Mouse (Mus musculus): ENCODE measurements at regions not wholly inside any gene's neighbourhood (a gene's known extent, or its start where the extent isn't known, plus 50 kb on each side); places are given as distances from the start of the nearest gene placed in this dataset.

DNA sequence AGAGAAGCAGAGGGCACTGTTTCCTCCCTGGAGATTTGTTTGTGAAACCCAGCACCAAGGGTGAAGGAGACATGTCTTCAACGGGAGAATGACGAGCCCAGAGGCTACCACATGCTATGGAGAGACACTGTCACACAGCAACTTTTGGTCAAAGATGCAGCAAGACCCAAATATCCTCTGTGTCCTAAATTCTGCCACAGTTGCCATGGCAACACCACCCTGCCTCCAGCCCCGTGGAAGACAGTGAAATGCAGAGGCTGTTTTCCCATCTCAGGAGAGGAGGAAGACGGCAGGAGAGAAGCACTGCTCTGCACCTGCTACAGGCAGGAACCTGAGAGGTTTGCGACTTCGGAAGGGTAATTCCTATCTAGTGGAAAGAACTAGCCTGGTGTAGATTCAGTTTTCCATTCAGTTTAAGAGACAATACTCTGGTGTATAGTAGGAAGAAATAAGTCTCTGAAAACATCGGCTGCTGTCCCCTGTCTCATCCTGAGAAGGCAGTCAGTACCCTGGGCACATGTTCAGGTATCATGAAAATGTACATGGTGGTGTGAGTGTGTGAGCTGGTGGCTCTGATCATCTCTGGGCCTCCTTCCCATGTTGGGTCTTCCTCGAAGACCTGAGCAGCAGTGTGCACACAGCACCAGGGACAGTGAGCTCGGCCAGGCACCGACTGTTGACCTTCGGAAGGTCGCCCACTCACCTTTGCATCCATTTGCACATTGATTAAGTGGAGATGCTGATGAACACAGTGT, 333.6 kb downstream of the Agtpbp1 start:
- no peak overlapping the region for H3K4me2 ChIP-seq
- ATAC-seq (ENCODE audit: insufficient read depth) = no peak
- H3K27me3 ChIP-seq (ENCODE audit: insufficient read depth, low read length) = no peaks in the 10 kb centered on the region
- no peaks in the 10 kb centered on the region for H3K9me3 ChIP-seq (ENCODE audit: low read depth, low read length)
- H3K27ac ChIP-seq (ENCODE audit: low read depth) = no peak overlapping the region
- TF ChIP-seq CTCF (IDR thresholded peaks at IDR 0.05; ENCODE audit: low read depth) = no peak
- no peak for DNase-seq
- no peaks in the 10 kb centered on the region for H3K4me1 ChIP-seq (ENCODE audit: insufficient read depth)
- no peak overlapping the region for H3K9ac ChIP-seq
- no peaks in the 10 kb centered on the region for H3K36me3 ChIP-seq (ENCODE audit: insufficient read depth)
- H3K4me3 ChIP-seq (ENCODE audit: low read depth, low read length) = no peak overlapping the region
- WGBS = 50% methylated on average over 12 of the region's 12 CpGs

- Histone ChIP-seq H3K9ac (no peak overlapping the region), H3K27me3 (ENCODE audit: insufficient read depth, low read length) (no peaks in the 10 kb centered on the region), H3K9me3 (ENCODE audit: low read depth, low read length) (no peaks in the 10 kb centered on the region), H3K4me2 (no peak overlapping the region), H3K27ac (ENCODE audit: low read depth) (no peak overlapping the region), H3K4me1 (ENCODE audit: insufficient read depth) (no peaks in the 10 kb centered on the region), H3K36me3 (ENCODE audit: insufficient read depth) (no peaks in the 10 kb centered on the region), H3K4me3 (ENCODE audit: low read depth, low read length) (no peak overlapping the region)
- no peak for DNase-seq
- no peak for TF ChIP-seq CTCF (IDR thresholded peaks at IDR 0.05; ENCODE audit: low read depth)
- ATAC-seq (ENCODE audit: insufficient read depth) = no peak
- WGBS = 84% methylated on average over 9 of the region's 9 CpGs
Observed at GRCm38 (mm10) chr13:59248411-59248810, 336.6 kb downstream of the Agtpbp1 start.

DNA sequence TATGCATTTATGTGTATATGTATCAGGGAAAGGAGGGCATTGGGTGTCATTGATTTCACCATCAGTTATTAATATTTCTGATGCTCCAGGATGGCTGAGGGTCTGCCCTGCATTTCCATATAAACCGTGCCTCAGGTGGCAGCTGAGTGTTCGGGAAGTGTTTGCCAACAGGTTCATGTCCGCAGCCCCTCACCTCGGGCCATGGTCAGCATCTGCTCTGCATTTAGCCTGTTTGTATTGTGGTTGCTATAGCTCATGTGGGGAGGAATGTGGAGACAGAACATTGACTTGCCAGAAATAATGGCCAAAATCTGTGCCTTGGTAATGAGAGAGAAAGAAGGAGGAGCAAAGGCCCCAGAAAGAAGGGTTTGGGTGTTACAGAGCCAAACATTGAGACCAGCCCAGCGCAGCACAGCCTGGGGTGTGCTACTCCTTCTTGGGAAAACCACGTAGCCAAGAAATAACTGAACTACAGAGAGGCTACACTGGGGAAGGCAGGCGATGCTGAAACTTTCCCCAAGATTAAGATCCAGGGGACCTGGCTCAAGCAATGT, 338.0 kb downstream of the Agtpbp1 start:
- no peak for DNase-seq

DNA sequence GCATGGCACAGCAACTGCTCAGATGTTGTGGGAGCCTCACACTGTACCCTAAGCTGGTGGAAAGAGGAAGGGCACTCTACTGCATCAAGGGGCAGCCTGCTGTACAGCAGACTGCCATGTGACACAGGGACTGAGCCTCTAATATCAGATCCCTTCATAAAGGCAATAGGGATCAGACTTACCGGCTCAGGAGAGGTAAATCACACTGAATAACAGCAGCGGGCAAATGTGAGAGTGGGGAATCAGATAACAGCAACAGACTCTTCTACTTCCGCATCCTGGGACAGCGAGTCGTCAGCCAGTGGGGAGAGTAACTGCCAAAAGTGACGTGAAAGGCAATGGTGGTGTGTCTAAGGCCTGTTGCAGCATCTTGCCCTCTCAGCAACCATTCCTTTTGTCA, 339.0 kb downstream of the Agtpbp1 start:
- H3K36me3 ChIP-seq (ENCODE audit: insufficient read depth) = no peaks in the 10 kb centered on the region
- 51% methylated on average over 6 of the region's 6 CpGs for WGBS
- no peaks in the 10 kb centered on the region for H3K9me3 ChIP-seq (ENCODE audit: low read depth, low read length)
- H3K9ac ChIP-seq = no peak overlapping the region
- H3K27me3 ChIP-seq (ENCODE audit: insufficient read depth, low read length) = no peaks in the 10 kb centered on the region
- no peaks in the 10 kb centered on the region for H3K4me1 ChIP-seq (ENCODE audit: insufficient read depth)
- H3K27ac ChIP-seq (ENCODE audit: low read depth) = no peak overlapping the region
- no peak for TF ChIP-seq CTCF (IDR thresholded peaks at IDR 0.05; ENCODE audit: low read depth)
- ATAC-seq (ENCODE audit: insufficient read depth) = no peak
- no peak overlapping the region for H3K4me3 ChIP-seq (ENCODE audit: low read depth, low read length)
- no peak overlapping the region for H3K4me2 ChIP-seq
- no peak for DNase-seq

More for the DNA sequence above, 338.0 kb downstream of the Agtpbp1 start:
- Histone ChIP-seq H3K4me1 (ENCODE audit: insufficient read depth) (no peaks in the 10 kb centered on the region), H3K9me3 (ENCODE audit: low read depth, low read length) (no peaks in the 10 kb centered on the region), H3K27ac (ENCODE audit: low read depth) (no peak overlapping the region), H3K27me3 (ENCODE audit: insufficient read depth, low read length) (no peaks in the 10 kb centered on the region), H3K36me3 (ENCODE audit: insufficient read depth) (no peaks in the 10 kb centered on the region), H3K4me2 (no peak overlapping the region), H3K9ac (no peak overlapping the region), H3K4me3 (ENCODE audit: low read depth, low read length) (no peak overlapping the region)
- 77% methylated on average over 7 of the region's 7 CpGs for WGBS
- TF ChIP-seq CTCF (IDR thresholded peaks at IDR 0.05; ENCODE audit: low read depth) = no peak
- ATAC-seq (ENCODE audit: insufficient read depth) = no peak

- no peak overlapping the region for H3K27ac ChIP-seq (ENCODE audit: low read depth)
- WGBS = 97% methylated on average over 1 of the region's 1 CpGs
- no peak overlapping the region for H3K9ac ChIP-seq
- H3K4me3 ChIP-seq (ENCODE audit: low read depth, low read length) = no peak overlapping the region
- DNase-seq (no peak), ATAC-seq (ENCODE audit: insufficient read depth) (no peak)
- no peaks in the 10 kb centered on the region for H3K4me1 ChIP-seq (ENCODE audit: insufficient read depth)
- no peaks in the 10 kb centered on the region for H3K9me3 ChIP-seq (ENCODE audit: low read depth, low read length)
- TF ChIP-seq CTCF (IDR thresholded peaks at IDR 0.05; ENCODE audit: low read depth) = no peak
- H3K4me2 ChIP-seq = no peak overlapping the region
- H3K27me3 ChIP-seq (ENCODE audit: insufficient read depth, low read length) = no peaks in the 10 kb centered on the region
- H3K36me3 ChIP-seq (ENCODE audit: insufficient read depth) = no peaks in the 10 kb centered on the region
Observed at GRCm38 (mm10) chr13:59244622-59245021, 340.4 kb downstream of the Agtpbp1 start.

DNA sequence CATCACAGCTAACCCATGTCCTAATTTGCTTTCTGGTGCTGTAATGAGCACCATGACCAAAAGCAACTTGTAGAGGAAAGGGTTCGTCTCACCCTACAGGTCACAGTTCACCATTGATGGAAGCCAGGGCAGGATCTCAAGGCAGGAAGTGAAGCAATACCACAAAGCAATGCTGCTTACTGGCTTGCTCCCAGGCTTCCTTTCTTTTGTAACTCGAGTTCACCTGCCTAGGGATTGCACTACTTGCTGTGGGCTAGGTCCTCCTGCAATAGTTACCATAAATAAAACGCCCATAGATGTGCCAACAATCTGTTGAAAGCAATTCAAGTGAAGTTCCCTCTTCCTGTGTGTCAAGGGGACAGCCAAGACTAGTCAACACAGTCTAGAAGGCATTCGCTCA, 342.4 kb downstream of the Agtpbp1 start:
- Histone ChIP-seq H3K36me3 (ENCODE audit: insufficient read depth) (no peaks in the 10 kb centered on the region), H3K4me3 (ENCODE audit: low read depth, low read length) (no peak overlapping the region), H3K4me2 (no peak overlapping the region), H3K9me3 (ENCODE audit: low read depth, low read length) (no peaks in the 10 kb centered on the region), H3K9ac (no peak overlapping the region), H3K27me3 (ENCODE audit: insufficient read depth, low read length) (no peaks in the 10 kb centered on the region), H3K27ac (ENCODE audit: low read depth) (no peak overlapping the region), H3K4me1 (ENCODE audit: insufficient read depth) (no peaks in the 10 kb centered on the region)
- ATAC-seq (ENCODE audit: insufficient read depth) (no peak), DNase-seq (no peak)
- TF ChIP-seq CTCF (IDR thresholded peaks at IDR 0.05; ENCODE audit: low read depth) = no peak
- WGBS = 62% methylated on average over 4 of the region's 4 CpGs

- Histone ChIP-seq H3K27ac (ENCODE audit: low read depth) (no peak overlapping the region; the same call in 1 of the 2 replicates), H3K4me1 (ENCODE audit: insufficient read depth) (no peaks in the 10 kb centered on the region), H3K4me3 (ENCODE audit: low read depth, low read length) (no peak overlapping the region), H3K9me3 (ENCODE audit: low read depth, low read length) (no peaks in the 10 kb centered on the region), H3K4me2 (no peak overlapping the region), H3K27me3 (ENCODE audit: insufficient read depth, low read length) (no peaks in the 10 kb centered on the region), H3K9ac (no peak overlapping the region), H3K36me3 (ENCODE audit: insufficient read depth) (no peaks in the 10 kb centered on the region)
- DNase-seq (peak; percentile 48), ATAC-seq (ENCODE audit: insufficient read depth) (peak; percentile 75)
- TF ChIP-seq CTCF (IDR thresholded peaks at IDR 0.05; ENCODE audit: low read depth) = no peak
- 68% methylated on average over 1 of the region's 1 CpGs for WGBS
Observed at GRCm38 (mm10) chr13:59238696-59239095, 346.3 kb downstream of the Agtpbp1 start.

All from lung, embryonic 14.5 days (tissue).